Mouse (Mus musculus): ENCODE measurements around the gene Foxp2.

- no peak for TF ChIP-seq CTCF (IDR thresholded peaks at IDR 0.05; ENCODE audit: low read depth)
- TF ChIP-seq EP300 (IDR thresholded peaks at IDR 0.05; ENCODE audit: low read depth): no peak
Observed at GRCm38 (mm10) chr6:15029446-15030125, 128.4 kb downstream of the Foxp2 start.

All from heart, postnatal 0 days (tissue).